Mouse (Mus musculus) heart, postnatal 0 days (tissue): ENCODE data around the gene Birc5.

Experiments used
- CTCF ChIP-seq: IDR thresholded peaks from 2 replicates; pipeline ENCODE4 v1.5.1; 2016; ENCODE audit warnings: antibody characterized with exemption, control low read depth, low read depth
- EP300 ChIP-seq: IDR thresholded peaks from 2 replicates; pipeline ENCODE4 v1.6.1; 2016; ENCODE audit warnings: antibody characterized with exemption, low read depth

DNA sequence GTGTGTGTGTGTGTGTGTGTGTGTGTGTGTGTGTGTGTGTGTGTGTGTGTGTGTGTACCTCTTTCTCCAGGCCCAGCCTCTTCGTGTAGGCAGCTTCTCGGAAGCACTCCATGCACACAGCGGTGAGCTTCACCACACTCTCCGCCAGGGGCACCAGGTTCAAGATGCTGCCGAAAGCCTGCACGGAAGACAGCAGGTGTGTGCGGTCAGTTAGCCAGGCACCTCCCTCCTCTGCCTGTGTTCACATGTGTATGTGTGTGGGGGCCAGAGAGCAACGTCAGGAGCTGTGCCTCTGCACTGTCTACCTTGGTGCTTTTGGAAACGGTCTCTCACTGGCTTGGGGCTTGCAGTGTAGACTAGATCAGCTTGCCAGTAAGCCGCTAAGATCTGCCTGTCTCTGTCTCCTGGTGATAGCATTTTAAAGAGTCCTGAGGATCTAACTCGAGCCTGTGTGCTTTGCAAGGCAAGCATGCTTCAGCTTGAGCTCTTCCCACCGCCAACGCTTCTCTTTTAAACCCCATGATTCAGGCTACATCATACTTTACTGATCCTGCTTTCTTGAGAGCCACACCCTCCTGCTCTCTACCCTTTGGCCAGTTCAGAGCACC is 32.6 kb upstream of the Birc5 start:
- TF ChIP-seq CTCF (no peak), EP300 (no peak)
